Mouse (Mus musculus): Measurements from ENCODE around the gene Rhob. TPM values are rescaled to one million over a fixed set of nuclear protein-coding genes. Genes with fewer than 3 reads are reported as not detected.
A peak's percentile ranks its signal among the peaks of the same experiment; 100 is the strongest.

Rhob gene
- polyA plus RNA-seq, 1 experiment, result 415 TPM

DNA sequence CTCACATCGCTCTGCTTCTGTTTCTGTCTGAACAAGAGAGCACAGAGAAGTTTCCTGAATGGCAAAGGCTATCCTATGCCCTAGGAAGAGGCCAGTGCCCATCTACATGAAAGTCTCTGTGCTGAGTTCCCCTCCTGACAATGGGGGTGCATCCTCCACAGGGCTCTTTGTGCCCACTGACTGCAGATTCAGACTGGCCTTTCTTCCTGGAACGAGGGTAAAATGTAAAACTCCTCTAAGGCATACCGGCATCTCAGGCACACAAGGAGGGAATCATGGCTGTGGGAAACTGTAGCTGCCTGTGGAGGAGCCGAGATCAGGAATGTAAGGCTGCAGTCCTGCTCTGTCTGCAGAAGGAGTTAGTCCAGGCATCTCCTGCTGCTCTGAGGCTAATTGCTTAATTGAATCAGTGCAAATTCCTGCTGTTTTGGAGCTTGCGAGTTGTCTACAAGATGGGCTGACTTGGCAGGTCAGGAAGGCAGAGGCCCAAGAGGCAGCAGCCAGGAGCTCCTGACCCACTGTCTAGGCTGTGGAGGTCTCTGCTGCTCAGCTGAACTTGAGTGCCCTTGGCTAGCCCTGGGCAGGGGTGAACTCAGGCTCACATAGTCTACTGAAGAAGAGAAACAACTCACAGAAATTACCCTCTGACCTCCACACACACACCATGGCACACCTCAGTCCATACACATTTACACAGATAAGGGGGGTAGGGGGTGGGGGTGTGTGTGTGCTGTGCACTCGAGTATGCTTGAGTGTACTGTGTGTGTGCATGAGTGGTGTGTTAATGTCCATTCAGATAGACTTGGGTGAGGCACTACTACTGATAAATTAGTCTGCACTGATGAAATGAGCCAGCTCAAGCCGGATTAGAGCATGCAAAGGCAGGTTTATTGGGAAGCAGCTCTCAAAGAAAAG lies 48.0 kb downstream of the Rhob start:
- no peak overlapping the region for H3ac ChIP-seq (ENCODE audit: control insufficient read depth, insufficient read length)
- H3K27me3 ChIP-seq (ENCODE audit: control insufficient read depth, insufficient read depth, insufficient read length), result no peaks in the 10 kb centered on the region

DNA sequence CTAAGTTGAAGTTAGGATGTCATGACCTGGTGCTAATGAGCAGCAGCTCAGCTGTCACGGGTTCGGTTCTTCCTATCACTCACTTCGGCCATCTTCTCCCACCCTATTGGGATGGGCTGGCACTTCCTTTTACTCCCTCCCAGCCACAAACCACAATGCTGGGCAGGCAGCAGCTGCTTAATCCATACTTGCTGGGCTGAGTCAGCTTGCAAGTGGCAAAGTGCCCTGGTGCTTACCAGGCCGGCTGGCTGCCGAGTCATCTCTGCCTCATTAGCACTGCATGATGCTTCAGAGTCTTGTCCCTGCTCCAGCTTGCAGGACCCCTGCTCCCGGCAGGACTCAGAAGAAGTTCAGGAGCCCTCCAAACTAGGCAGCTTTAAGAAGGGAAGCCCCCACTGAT lies 49.2 kb downstream of the Rhob start:
- H3K4me2 ChIP-seq (ENCODE audit: low read depth), result peak overlapping the region; percentile 65
- H3ac ChIP-seq (ENCODE audit: control insufficient read depth, insufficient read length), result no peak overlapping the region
- TF ChIP-seq POLR2AphosphoS2 (IDR thresholded peaks at IDR 0.05; ENCODE audit: insufficient read length, low read depth) (peak; percentile 10), MYOD1 (IDR thresholded peaks at IDR 0.05; ENCODE audit: control insufficient read depth in 1 of 3, insufficient read length in 2 of 3, low read depth in 2 of 3) (peak; percentile 73 to 100 (median 97)), REST (IDR thresholded peaks at IDR 0.05; ENCODE audit: insufficient read depth, insufficient read length) (no peak), POLR2A (IDR thresholded peaks at IDR 0.05; ENCODE audit: insufficient read length, low read depth) (peak; percentile 53), SRF (IDR thresholded peaks at IDR 0.05; ENCODE audit: control insufficient read depth, insufficient read length, low read depth) (no peak), MYOG (IDR thresholded peaks at IDR 0.05; ENCODE audit: control insufficient read depth in 1 of 3, insufficient read depth in 1 of 3, insufficient read length in 2 of 3, low read depth in 2 of 3) (peak; percentile 97 to 99 (median 98)), E2F4 (IDR thresholded peaks at IDR 0.05; ENCODE audit: insufficient read depth) (no peak), TCF12 (IDR thresholded peaks at IDR 0.05; ENCODE audit: insufficient read depth, poor library complexity, severe bottlenecking) (peak; percentile 98), MAX (IDR thresholded peaks at IDR 0.05; ENCODE audit: low read depth) (no peak), CEBPB (IDR thresholded peaks at IDR 0.05; ENCODE audit: insufficient read depth, poor library complexity, severe bottlenecking) (no peak), USF1 (IDR thresholded peaks at IDR 0.05; ENCODE audit: low read depth) (no peak), TCF3 (IDR thresholded peaks at IDR 0.05; ENCODE audit: insufficient read length, low read depth) (peak; percentile 93)
- H3K4me3 ChIP-seq, result peak overlapping the region; percentile 10
- H3K36me3 ChIP-seq (ENCODE audit: control insufficient read depth, insufficient read depth), result no peaks in the 10 kb centered on the region
- H3K79me2 ChIP-seq (ENCODE audit: control insufficient read depth, insufficient read depth), result no peaks in the 10 kb centered on the region
- no peaks in the 10 kb centered on the region for H3K27me3 ChIP-seq (ENCODE audit: control insufficient read depth, insufficient read depth, insufficient read length)

More for the DNA sequence above, 48.0 kb downstream of the Rhob start:
- no peak for TF ChIP-seq TCF3 (IDR thresholded peaks at IDR 0.05; ENCODE audit: insufficient read length, low read depth)
- no peak for TF ChIP-seq CEBPB (IDR thresholded peaks at IDR 0.05; ENCODE audit: insufficient read depth, poor library complexity, severe bottlenecking)
- TF ChIP-seq TCF12 (IDR thresholded peaks at IDR 0.05; ENCODE audit: insufficient read depth, poor library complexity, severe bottlenecking), result no peak
- no peak for TF ChIP-seq SRF (IDR thresholded peaks at IDR 0.05; ENCODE audit: control insufficient read depth, insufficient read length, low read depth)
- no peak for TF ChIP-seq USF1 (IDR thresholded peaks at IDR 0.05; ENCODE audit: low read depth)
- TF ChIP-seq MYOD1 (IDR thresholded peaks at IDR 0.05; ENCODE audit: control insufficient read depth in 1 of 3, insufficient read length in 2 of 3, low read depth in 2 of 3), result no peak
- TF ChIP-seq E2F4 (IDR thresholded peaks at IDR 0.05; ENCODE audit: insufficient read depth), result no peak
- TF ChIP-seq MYOG (IDR thresholded peaks at IDR 0.05; ENCODE audit: control insufficient read depth in 1 of 3, insufficient read depth in 1 of 3, insufficient read length in 2 of 3, low read depth in 2 of 3), result no peak
- no peak for TF ChIP-seq POLR2A (IDR thresholded peaks at IDR 0.05; ENCODE audit: insufficient read length, low read depth)
- H3K4me3 ChIP-seq, result peak overlapping the region; percentile 10
- H3K79me2 ChIP-seq (ENCODE audit: control insufficient read depth, insufficient read depth), result no peaks in the 10 kb centered on the region
- no peaks in the 10 kb centered on the region for H3K36me3 ChIP-seq (ENCODE audit: control insufficient read depth, insufficient read depth)
- H3K4me2 ChIP-seq (ENCODE audit: low read depth), result peak overlapping the region; percentile 62

DNA sequence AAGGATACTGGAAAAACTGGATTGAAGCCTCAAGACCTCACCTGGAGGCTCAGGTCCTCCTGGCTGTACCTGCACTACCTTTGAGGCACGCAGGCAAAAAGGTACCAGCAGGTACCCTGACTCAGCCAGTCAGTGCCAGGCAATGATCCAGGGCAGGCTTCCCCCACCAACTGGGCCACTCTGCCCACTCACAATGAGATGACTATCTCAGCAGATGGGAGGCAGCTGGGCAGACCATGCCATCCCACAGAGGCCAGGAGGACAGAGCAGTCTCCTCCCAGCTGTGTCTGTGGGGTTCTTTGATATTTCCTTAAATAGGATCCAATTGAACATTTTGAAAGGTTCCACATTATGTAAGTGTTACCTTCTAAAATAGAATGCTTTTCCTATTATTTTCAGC lies 49.8 kb downstream of the Rhob start:
- TF ChIP-seq TCF12 (IDR thresholded peaks at IDR 0.05; ENCODE audit: insufficient read depth, poor library complexity, severe bottlenecking) (peak; percentile 99), SRF (IDR thresholded peaks at IDR 0.05; ENCODE audit: control insufficient read depth, insufficient read length, low read depth) (peak; percentile 55), USF1 (IDR thresholded peaks at IDR 0.05; ENCODE audit: low read depth) (no peak), POLR2AphosphoS2 (IDR thresholded peaks at IDR 0.05; ENCODE audit: insufficient read length, low read depth) (no peak), REST (IDR thresholded peaks at IDR 0.05; ENCODE audit: insufficient read depth, insufficient read length) (no peak), MAX (IDR thresholded peaks at IDR 0.05; ENCODE audit: low read depth) (no peak), MYOD1 (IDR thresholded peaks at IDR 0.05; ENCODE audit: control insufficient read depth in 1 of 3, insufficient read length in 2 of 3, low read depth in 2 of 3) (peak; percentile 63 to 98 (median 97)), TCF3 (IDR thresholded peaks at IDR 0.05; ENCODE audit: insufficient read length, low read depth) (peak; percentile 99), POLR2A (IDR thresholded peaks at IDR 0.05; ENCODE audit: insufficient read length, low read depth) (peak; percentile 26), MYOG (IDR thresholded peaks at IDR 0.05; ENCODE audit: control insufficient read depth in 1 of 3, insufficient read depth in 1 of 3, insufficient read length in 2 of 3, low read depth in 2 of 3) (peak; percentile 91 to 100 (median 99))
- Histone ChIP-seq H3K4me2 (ENCODE audit: low read depth) (peak overlapping the region; percentile 65), H3ac (ENCODE audit: control insufficient read depth, insufficient read length) (no peak overlapping the region), H3K79me2 (ENCODE audit: control insufficient read depth, insufficient read depth) (no peaks in the 10 kb centered on the region), H3K36me3 (ENCODE audit: control insufficient read depth, insufficient read depth) (no peaks in the 10 kb centered on the region), H3K4me3 (no peak overlapping the region), H3K27me3 (ENCODE audit: control insufficient read depth, insufficient read depth, insufficient read length) (no peaks in the 10 kb centered on the region)

Other genes with a start within 250 kb of the Rhob start
- 0.07 TPM for gene Gdf7, start 198.1 kb downstream of the Rhob start, polyA plus RNA-seq (2012; fragmentation: generic; extraction: Trizol)
- 24.6 TPM for gene Hs1bp3, start 186.6 kb downstream of the Rhob start, polyA plus RNA-seq (2012; fragmentation: generic; extraction: Trizol)
- 0.06 TPM for gene Slc7a15, start 99.1 kb upstream of the Rhob start, polyA plus RNA-seq (2012; fragmentation: generic; extraction: Trizol)
- 17.8 TPM for gene Pum2, start 174.1 kb upstream of the Rhob start, polyA plus RNA-seq (2012; fragmentation: generic; extraction: Trizol)